Mouse (Mus musculus): ENCODE measurements around the gene Olfr525.

- no peak for TF ChIP-seq EP300 (IDR thresholded peaks at IDR 0.05; ENCODE audit: low read depth)
- TF ChIP-seq CTCF (IDR thresholded peaks at IDR 0.05; ENCODE audit: low read depth), result no peak
Measured at GRCm38 (mm10) chr7:140376231-140376630, 55.6 kb downstream of the Olfr525 start, which contains the start of gene Olfr530.

Measured in liver, embryonic 14.5 days (tissue).